Mouse (Mus musculus) gastrocnemius, adult 2 months (tissue): ENCODE data around the gene 4933402J07Rik. TPM values are rescaled to one million over a fixed set of nuclear protein-coding genes. Genes with fewer than 3 reads are reported as not detected.

ENCODE experiments used
- DNase-seq: peaks from one replicate; pipeline ENCODE4 v3.0.0; 2022
- H3K27ac ChIP-seq: fragments of 200-600 bp; 2 replicates; pipeline ENCODE4 v1.8.1; 2022; ENCODE audit warnings: mild to moderate bottlenecking
- H3K4me3 ChIP-seq: fragments of 200-600 bp; 2 replicates; pipeline ENCODE4 v1.8.1; 2022; ENCODE audit warnings: mild to moderate bottlenecking, moderate library complexity
- CTCF ChIP-seq: fragments of 200-600 bp; IDR thresholded peaks from 2 replicates; pipeline ENCODE4 v1.8.1; 2022; ENCODE audit warnings: antibody characterized with exemption, mild to moderate bottlenecking, moderate library complexity
- intact Hi-C: fragments of 180-260 bp; cut with DNase I; formaldehyde crosslinking; loops from one replicate; pipeline ENCODE4 v1.15.1; 2025
- total RNA-seq, 2 experiments: library from RNA; stranded (reverse); gene quantifications; 2 replicates each; pipeline ENCODE4 v1.2.3; 2021

Gene 4933402J07Rik
- total RNA-seq, 2 experiments from 2014 or later = not detected

- peak overlapping the region; percentile 68 for H3K27ac ChIP-seq
- no peak for TF ChIP-seq CTCF
- intact Hi-C loops = no loop called here
- H3K4me3 ChIP-seq = peak overlapping the region; percentile 69
- no peak for DNase-seq
These were observed 6.9 kb downstream of the 4933402J07Rik start for GRCm38 (mm10) chr8:87570564-87570855.

GRCm38 (mm10) chr8:87570880-87571279 lies 7.2 kb downstream of the 4933402J07Rik start:
- peak overlapping the region; percentile 69 for H3K4me3 ChIP-seq
- intact Hi-C loops = no loop called here
- TF ChIP-seq CTCF = peak; percentile 11; the same call in 1 of the 2 replicates
- no peak for DNase-seq
- H3K27ac ChIP-seq = peak overlapping the region; percentile 68

GRCm38 (mm10) chr8:87594272-87594671 lies 30.6 kb downstream of the 4933402J07Rik start:
- intact Hi-C loops = loop anchor here (2.0 kb wide), 1 partner anchor 47 kb away; no protein-coding TSS in a partner anchor
- Histone ChIP-seq H3K27ac (no peak overlapping the region), H3K4me3 (no peak overlapping the region)
- DNase-seq = peak; percentile 75
- TF ChIP-seq CTCF = peak; percentile 90

- H3K27ac ChIP-seq = no peak overlapping the region
- no peak overlapping the region for H3K4me3 ChIP-seq
- no peak for TF ChIP-seq CTCF
- intact Hi-C loops = no loop called here
- DNase-seq = no peak
These were observed 39.1 kb downstream of the 4933402J07Rik start for GRCm38 (mm10) chr8:87602731-87603130.

- Histone ChIP-seq H3K4me3 (no peak overlapping the region), H3K27ac (peak overlapping the region; percentile 61)
- DNase-seq = no peak
- intact Hi-C loops = no loop called here
- TF ChIP-seq CTCF = no peak
These were observed 45.5 kb downstream of the 4933402J07Rik start for GRCm38 (mm10) chr8:87609110-87609509.

- Histone ChIP-seq H3K4me3 (no peak overlapping the region), H3K27ac (peak overlapping the region; percentile 61)
- intact Hi-C loops = no loop called here
- no peak for TF ChIP-seq CTCF
- DNase-seq = peak; percentile 66
These were observed 46.1 kb downstream of the 4933402J07Rik start for GRCm38 (mm10) chr8:87609651-87610192.

GRCm38 (mm10) chr8:87613701-87614100 lies 50.0 kb downstream of the 4933402J07Rik start:
- H3K4me3 ChIP-seq = no peak overlapping the region
- intact Hi-C loops = no loop called here
- DNase-seq = no peak
- no peak overlapping the region for H3K27ac ChIP-seq
- peak; percentile 19; the same call in 1 of the 2 replicates for TF ChIP-seq CTCF

GRCm38 (mm10) chr8:87619118-87619517 lies 55.5 kb downstream of the 4933402J07Rik start:
- DNase-seq = peak; percentile 58
- TF ChIP-seq CTCF = no peak
- intact Hi-C loops = no loop called here
- no peak overlapping the region for H3K27ac ChIP-seq
- no peak overlapping the region for H3K4me3 ChIP-seq

GRCm38 (mm10) chr8:87619529-87619928 lies 55.9 kb downstream of the 4933402J07Rik start:
- DNase-seq = no peak
- H3K27ac ChIP-seq = no peak overlapping the region
- TF ChIP-seq CTCF = no peak
- no peak overlapping the region for H3K4me3 ChIP-seq
- intact Hi-C loops = no loop called here

- no peak for TF ChIP-seq CTCF
- Histone ChIP-seq H3K4me3 (no peak overlapping the region), H3K27ac (no peak overlapping the region)
- intact Hi-C loops = no loop called here
- no peak for DNase-seq
These were observed 56.6 kb downstream of the 4933402J07Rik start for GRCm38 (mm10) chr8:87620225-87620624.

GRCm38 (mm10) chr8:87621181-87621580 lies 57.5 kb downstream of the 4933402J07Rik start:
- Histone ChIP-seq H3K27ac (no peak overlapping the region), H3K4me3 (no peak overlapping the region)
- no peak for DNase-seq
- intact Hi-C loops = no loop called here
- TF ChIP-seq CTCF = no peak

- intact Hi-C loops = no loop called here
- H3K4me3 ChIP-seq = no peak overlapping the region
- DNase-seq = no peak
- no peak overlapping the region for H3K27ac ChIP-seq
- TF ChIP-seq CTCF = no peak
These were observed 66.0 kb downstream of the 4933402J07Rik start for GRCm38 (mm10) chr8:87629656-87630055.

- no peak for TF ChIP-seq CTCF
- Histone ChIP-seq H3K4me3 (no peak overlapping the region), H3K27ac (no peak overlapping the region)
- intact Hi-C loops = no loop called here
- DNase-seq = no peak
These were observed 68.1 kb downstream of the 4933402J07Rik start for GRCm38 (mm10) chr8:87631776-87632175.

GRCm38 (mm10) chr8:87636226-87636742 lies 72.6 kb downstream of the 4933402J07Rik start:
- no peak for TF ChIP-seq CTCF
- no peak for DNase-seq
- intact Hi-C loops = no loop called here
- H3K4me3 ChIP-seq = no peak overlapping the region
- H3K27ac ChIP-seq = no peak overlapping the region

Other genes with a start within 250 kb of the 4933402J07Rik start
- gene Cbln1, start 91.2 kb upstream of the 4933402J07Rik start, total RNA-seq = not detected